12 mouse cellular contexts compared by ENCODE assay signal in genomic region chr16:11589336-11589735, GRCm38 (mm10).
DNase-seq lines count a peak whose midpoint lies in the region; ATAC-seq lines count a peak whose summit lies in the region.
"Had no signal": no experiment of that assay in that cellular context is flagged by ENCODE, and none has a peak within 500 bp of the region (broad histone marks: within the 10 kb centered on the region; RNA-seq: fewer than 3 reads in every experiment).

No protein-coding gene starts in this region.

- ATAC-seq in hindbrain, embryonic 15.5 days (ENCODE audit: low FRiP score, low read depth), result peak; percentile 54; the same call in 1 of the 2 replicates
- ATAC-seq in megakaryocyte, adult 5-6 weeks (ENCODE audit: poor library complexity, severe bottlenecking), result no peak
- no peak for ATAC-seq in liver, embryonic 15.5 days (ENCODE audit: insufficient read depth)
- ATAC-seq: forebrain, embryonic 14.5 days had no signal

- no peak overlapping the region for H3K4me3 ChIP-seq in hindbrain, embryonic 15.5 days
- no peak overlapping the region for H3K4me3 ChIP-seq in hindbrain, embryonic 10.5 days
- peak overlapping the region; percentile 71 for H3K4me3 ChIP-seq in megakaryocyte, embryonic 14.5 days (replicated peaks)
- H3K4me3 ChIP-seq in liver, embryonic 15.5 days (replicated peaks), result no peak overlapping the region

- no peak for DNase-seq in hindbrain, embryonic 10.5 days (ENCODE audit: low spot score)
- peak; percentile 20 for DNase-seq in R1 (ENCODE audit: low read depth, low spot score)
- DNase-seq in embryo, embryonic 9.5 days (ENCODE audit: extremely low spot score), result no peak
- DNase-seq: adrenal gland, postnatal 10 days; cerebellum, adult 8-10 months; lung, embryonic 14.5 days had no signal

- 46% methylated on average over 2 of the region's 2 CpGs for WGBS in hindbrain, embryonic 15.5 days
- 50% methylated on average over 2 of the region's 2 CpGs for WGBS in hindbrain, embryonic 10.5 days
- WGBS in liver, embryonic 15.5 days (ENCODE audit: insufficient replicate concordance), result 70% methylated on average over 2 of the region's 2 CpGs

- no peaks in the 10 kb centered on the region for H3K9me3 ChIP-seq in hindbrain, embryonic 15.5 days
- H3K9me3 ChIP-seq in hindbrain, embryonic 10.5 days, result no peaks in the 10 kb centered on the region
- no peaks in the 10 kb centered on the region for H3K9me3 ChIP-seq in megakaryocyte, embryonic 14.5 days
- H3K9me3 ChIP-seq in liver, embryonic 15.5 days (replicated peaks), result no peaks in the 10 kb centered on the region

- peaks cover 11% of the 10 kb centered on the region for H3K4me1 ChIP-seq in hindbrain, embryonic 15.5 days (replicated peaks)
- peaks cover 10% of the 10 kb centered on the region for H3K4me1 ChIP-seq in hindbrain, embryonic 10.5 days (replicated peaks)
- peaks cover 81% of the 10 kb centered on the region for H3K4me1 ChIP-seq in megakaryocyte, embryonic 14.5 days
- H3K4me1 ChIP-seq in liver, embryonic 15.5 days (replicated peaks), result peaks cover 67% of the 10 kb centered on the region

- no peaks in the 10 kb centered on the region for H3K36me3 ChIP-seq in hindbrain, embryonic 15.5 days
- no peaks in the 10 kb centered on the region for H3K36me3 ChIP-seq in hindbrain, embryonic 10.5 days
- peaks cover 53% of the 10 kb centered on the region for H3K36me3 ChIP-seq in megakaryocyte, embryonic 14.5 days (replicated peaks; ENCODE audit: low read length)
- no peaks in the 10 kb centered on the region for H3K36me3 ChIP-seq in liver, embryonic 15.5 days (replicated peaks)

- H3K4me2 ChIP-seq in hindbrain, embryonic 15.5 days, result no peak overlapping the region
- H3K4me2 ChIP-seq in liver, embryonic 15.5 days, result no peak overlapping the region
- H3K4me2 ChIP-seq: lung, embryonic 14.5 days had no signal

- H3K27ac ChIP-seq in hindbrain, embryonic 15.5 days (replicated peaks), result no peak overlapping the region
- H3K27ac ChIP-seq in hindbrain, embryonic 10.5 days, result no peak overlapping the region
- peak overlapping the region; percentile 63; the same call in 1 of the 2 replicates for H3K27ac ChIP-seq in liver, embryonic 15.5 days (replicated peaks)
- H3K27ac ChIP-seq: kidney, postnatal 0 days had no signal

- no peaks in the 10 kb centered on the region for H3K27me3 ChIP-seq in hindbrain, embryonic 15.5 days
- no peaks in the 10 kb centered on the region for H3K27me3 ChIP-seq in hindbrain, embryonic 10.5 days (ENCODE audit: insufficient read depth, poor library complexity, severe bottlenecking)
- no peaks in the 10 kb centered on the region for H3K27me3 ChIP-seq in megakaryocyte, embryonic 14.5 days (replicated peaks)
- H3K27me3 ChIP-seq in liver, embryonic 15.5 days, result no peaks in the 10 kb centered on the region

- no peak overlapping the region for H3K9ac ChIP-seq in hindbrain, embryonic 15.5 days
- no peak overlapping the region for H3K9ac ChIP-seq in liver, embryonic 15.5 days
- H3K9ac ChIP-seq: lung, embryonic 14.5 days had no signal
